Mouse (Mus musculus) thymus, postnatal 0 days (tissue): ENCODE data around the gene Slc38a5. TPM values are rescaled to one million over a fixed set of nuclear protein-coding genes. Genes with fewer than 3 reads are reported as not detected.
A peak's percentile ranks its signal among the peaks of the same experiment; 100 is the strongest.

Experiments
- DNase-seq: peaks from one replicate; pipeline ENCODE4 v3.0.0-alpha.2; 2015; ENCODE audit warnings: low spot score
- polyA plus RNA-seq: library from polyadenylated mRNA; unstranded; fragments of >200 nt; fragmentation: Nextera tagmentation; extraction: Ambion mirVana; gene quantifications from 2 replicates; pipeline ENCODE4 v1.2.1, GENCODE M21; 2015

Gene Slc38a5
- polyA plus RNA-seq, result 0.16 and 0.26 TPM in 2 replicates

- DNase-seq, result no peak
Observed at GRCm38 (mm10) chrX:8271083-8271820, at the start of gene Slc38a5. Gene Slc38a5, plus strand, starts transcription at chrX:8271133.

GRCm38 (mm10) chrX:8222296-8222677, 48.6 kb upstream of the Slc38a5 start:
- DNase-seq, result no peak

GRCm38 (mm10) chrX:8222678-8223421, 48.1 kb upstream of the Slc38a5 start:
- DNase-seq, result no peak

GRCm38 (mm10) chrX:8223473-8223872, 47.5 kb upstream of the Slc38a5 start:
- no peak for DNase-seq

GRCm38 (mm10) chrX:8230272-8230671, 40.7 kb upstream of the Slc38a5 start:
- DNase-seq, result no peak

- no peak for DNase-seq
Observed at GRCm38 (mm10) chrX:8233602-8234001, 37.3 kb upstream of the Slc38a5 start.

- DNase-seq, result no peak
Observed at GRCm38 (mm10) chrX:8236704-8237103, 34.2 kb upstream of the Slc38a5 start.

- no peak for DNase-seq
Observed at GRCm38 (mm10) chrX:8238804-8239395, 32.0 kb upstream of the Slc38a5 start.

- no peak for DNase-seq
Observed at GRCm38 (mm10) chrX:8247680-8248079, 23.3 kb upstream of the Slc38a5 start.

GRCm38 (mm10) chrX:8248542-8249120, 22.3 kb upstream of the Slc38a5 start:
- DNase-seq, result no peak

GRCm38 (mm10) chrX:8251789-8252333, 19.1 kb upstream of the Slc38a5 start:
- DNase-seq, result no peak

- DNase-seq, result peak; percentile 90
Observed at GRCm38 (mm10) chrX:8252334-8253285, 18.3 kb upstream of the Slc38a5 start, which contains the start of gene Ftsj1. Gene Ftsj1, minus strand, starts transcription at chrX:8252406.

- DNase-seq, result no peak
Observed at GRCm38 (mm10) chrX:8253711-8254110, 17.2 kb upstream of the Slc38a5 start.

GRCm38 (mm10) chrX:8255807-8256206, 15.1 kb upstream of the Slc38a5 start:
- DNase-seq, result peak; percentile 15

- DNase-seq, result no peak
Observed at GRCm38 (mm10) chrX:8259478-8259877, 11.5 kb upstream of the Slc38a5 start.

GRCm38 (mm10) chrX:8263156-8263804, 7.7 kb upstream of the Slc38a5 start:
- no peak for DNase-seq

GRCm38 (mm10) chrX:8264222-8264621, 6.7 kb upstream of the Slc38a5 start:
- no peak for DNase-seq

- DNase-seq, result no peak
Observed at GRCm38 (mm10) chrX:8272000-8272399, 1.1 kb downstream of the Slc38a5 start.

- no peak for DNase-seq
Observed at GRCm38 (mm10) chrX:8274056-8274455, 3.1 kb downstream of the Slc38a5 start.

- DNase-seq, result no peak
Observed at GRCm38 (mm10) chrX:8288621-8289020, 17.7 kb downstream of the Slc38a5 start.
